8 mouse cellular contexts compared by ENCODE assay signal in the genomic region with DNA sequence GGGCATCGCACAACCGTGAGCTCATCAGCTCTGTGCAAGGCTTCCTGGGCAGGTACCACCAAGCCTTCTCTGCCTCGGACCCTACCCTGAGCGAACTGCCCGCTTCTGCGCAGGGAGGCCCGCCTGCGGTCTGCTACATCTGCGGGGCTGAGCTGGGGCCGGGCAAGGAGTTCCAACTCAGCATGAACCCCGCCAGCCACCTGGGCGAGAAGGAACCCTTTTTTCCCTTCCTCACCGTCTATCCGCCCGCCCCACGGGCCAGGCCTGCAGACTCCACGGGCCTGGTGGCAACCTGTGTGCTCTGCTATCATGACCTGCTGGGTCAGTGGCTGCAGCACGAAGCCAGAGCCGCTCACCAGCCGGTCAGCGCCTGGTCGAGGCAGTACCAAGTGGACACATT. TPM values are rescaled to one million over a fixed set of nuclear protein-coding genes. Genes with fewer than 3 reads are reported as not detected.
DNase-seq lines count a peak whose midpoint lies in the region; ATAC-seq and TF ChIP-seq lines count a peak whose summit lies in the region.

No protein-coding gene starts in this region.

- peak; percentile 91 for DNase-seq in heart, adult 11 months
- DNase-seq in heart, postnatal 36 days: no peak
- DNase-seq in forebrain, postnatal 0 days: no peak
- no peak for DNase-seq in urinary bladder, adult 18-20 months (ENCODE audit: low spot score in 2 of 2)
- DNase-seq in cerebellum, adult 2 months: no peak

- H3K27ac ChIP-seq in ES-Bruce4 (ENCODE audit: insufficient read depth, low read length): no peak overlapping the region
- H3K27ac ChIP-seq in forebrain, postnatal 0 days (ENCODE audit: low read depth, low read length): no peak overlapping the region
- no peak overlapping the region for H3K27ac ChIP-seq in liver, embryonic 15.5 days (replicated peaks)
- no peak overlapping the region for H3K27ac ChIP-seq in cerebellum, adult 2 months (ENCODE audit: insufficient read depth, low read length)

- H3K27me3 ChIP-seq in ES-Bruce4 (ENCODE audit: control insufficient read depth, insufficient read depth, low read length, poor library complexity, severe bottlenecking): 0 out of 2 replicates have a peak, but pooled peaks cover 7% of the 10 kb centered on the region
- no peaks in the 10 kb centered on the region; the same call in 1 of the 2 replicates for H3K27me3 ChIP-seq in forebrain, postnatal 0 days (ENCODE audit: insufficient read depth, low read length)
- peaks cover 80% of the 10 kb centered on the region for H3K27me3 ChIP-seq in liver, embryonic 15.5 days
- no peaks in the 10 kb centered on the region for H3K27me3 ChIP-seq in cerebellum, adult 2 months (ENCODE audit: control insufficient read depth, insufficient read depth, low read length)

- no peak for TF ChIP-seq EP300 in ES-Bruce4 (IDR thresholded peaks at IDR 0.05; ENCODE audit: insufficient read depth, low read depth, low read length)

- no peaks in the 10 kb centered on the region for H3K9me3 ChIP-seq in ES-Bruce4 (replicated peaks; ENCODE audit: control insufficient read depth, insufficient read depth, low read length, poor library complexity, severe bottlenecking)
- H3K9me3 ChIP-seq in forebrain, postnatal 0 days (ENCODE audit: low read length): no peaks in the 10 kb centered on the region
- no peaks in the 10 kb centered on the region for H3K9me3 ChIP-seq in liver, embryonic 15.5 days (replicated peaks)

- ATAC-seq in forebrain, postnatal 0 days: no peak
- no peak for ATAC-seq in liver, embryonic 15.5 days (ENCODE audit: insufficient read depth)
- no peak for ATAC-seq in megakaryocyte progenitor cell, adult 5-6 weeks (replicated peaks; ENCODE audit: poor library complexity)

- H3K4me1 ChIP-seq in ES-Bruce4 (ENCODE audit: control insufficient read depth, insufficient read depth, low read length): no peaks in the 10 kb centered on the region
- H3K4me1 ChIP-seq in forebrain, postnatal 0 days (ENCODE audit: insufficient read depth): peaks cover 9% of the 10 kb centered on the region; the same call in 1 of the 2 replicates
- peaks cover 22% of the 10 kb centered on the region for H3K4me1 ChIP-seq in liver, embryonic 15.5 days (replicated peaks)
- peaks cover 35% of the 10 kb centered on the region for H3K4me1 ChIP-seq in cerebellum, adult 2 months (ENCODE audit: control insufficient read depth, insufficient read depth, low read length)

- peak overlapping the region; percentile 92; the same call in 1 of the 2 replicates for H3K9ac ChIP-seq in ES-Bruce4 (ENCODE audit: low read depth, poor library complexity, severe bottlenecking)
- H3K9ac ChIP-seq in forebrain, postnatal 0 days: peak overlapping the region; percentile 58; the same call in 1 of the 2 replicates
- no peak overlapping the region for H3K9ac ChIP-seq in liver, embryonic 15.5 days

- H3K36me3 ChIP-seq in ES-Bruce4 (ENCODE audit: control insufficient read depth, insufficient read depth, low read length, poor library complexity, severe bottlenecking): no peaks in the 10 kb centered on the region
- H3K36me3 ChIP-seq in forebrain, postnatal 0 days (ENCODE audit: insufficient read depth): no peaks in the 10 kb centered on the region
- no peaks in the 10 kb centered on the region for H3K36me3 ChIP-seq in liver, embryonic 15.5 days (replicated peaks)

- no peak for TF ChIP-seq CTCF in ES-Bruce4 (IDR thresholded peaks at IDR 0.05; ENCODE audit: low read depth, low read length)
- TF ChIP-seq CTCF in forebrain, postnatal 0 days (IDR thresholded peaks at IDR 0.05; ENCODE audit: low read depth): no peak
- no peak for TF ChIP-seq CTCF in cerebellum, adult 2 months (IDR thresholded peaks at IDR 0.05; ENCODE audit: borderline replicate concordance, insufficient read depth, low read depth, low read length)

- H3K4me2 ChIP-seq in forebrain, postnatal 0 days (ENCODE audit: low read depth): peak overlapping the region; percentile 82
- H3K4me2 ChIP-seq in liver, embryonic 15.5 days: peak overlapping the region; percentile 71

- no peak for TF ChIP-seq POLR2A in ES-Bruce4 (IDR thresholded peaks at IDR 0.05; ENCODE audit: insufficient read depth, low read length)
- TF ChIP-seq POLR2A in cerebellum, adult 2 months (IDR thresholded peaks at IDR 0.05; ENCODE audit: borderline replicate concordance, insufficient read depth, low read length): no peak

- intact Hi-C loops in heart, postnatal 36 days (cut with DNase I): no loop called here

- WGBS in forebrain, postnatal 0 days: 22% methylated on average over 22 of the region's 22 CpGs
- WGBS in liver, embryonic 15.5 days (ENCODE audit: insufficient replicate concordance): 12% methylated on average over 22 of the region's 22 CpGs
- WGBS in cerebellum, adult 2 months: 57% methylated on average over 22 of the region's 22 CpGs

- H3K4me3 ChIP-seq in ES-Bruce4 (ENCODE audit: low read depth, low read length): peak overlapping the region; percentile 73
- peak overlapping the region; percentile 62 for H3K4me3 ChIP-seq in forebrain, postnatal 0 days (ENCODE audit: low read depth, low read length)
- H3K4me3 ChIP-seq in liver, embryonic 15.5 days (replicated peaks): no peak overlapping the region
- H3K4me3 ChIP-seq in cerebellum, adult 2 months (replicated peaks; ENCODE audit: insufficient read depth, low read depth, low read length): no peak overlapping the region

RNA-seq across cellular contexts. Expression of a gene that starts 1.8 kb away (rescaled TPM):
- 10 to 100 TPM; 21.2 to 26.6 TPM for total RNA-seq in heart, postnatal 36 days (2021)
- polyA plus RNA-seq in ES-Bruce4 (2011; ENCODE audit: insufficient read depth, insufficient read length, low read depth, missing spikeins): 20.7 and 31.8 TPM in 2 replicates
- total RNA-seq in forebrain, postnatal 0 days (2014; rRNA removed): 24.2 and 48.2 TPM in 2 replicates
- polyA plus RNA-seq in forebrain, postnatal 0 days (2015; fragmentation: Nextera tagmentation; extraction: Ambion mirVana): 10.5 and 15.9 TPM in 2 replicates
- polyA plus RNA-seq in liver, embryonic 15.5 days (2015; fragmentation: Nextera tagmentation; extraction: Ambion mirVana): 8.7 and 10.6 TPM in 2 replicates
- total RNA-seq in megakaryocyte progenitor cell, adult 5-6 weeks (2015): 32.0 and 32.6 TPM in 2 replicates
- total RNA-seq in megakaryocyte progenitor cell, adult 5-6 weeks (2017): 10.0 and 11.2 TPM in 2 replicates
- 52.4 and 58.4 TPM in 2 replicates for polyA plus RNA-seq in cerebellum, adult 2 months (2012; rRNA removed)

RNA-seq across cellular contexts. Expression of a gene that starts 52.8 kb away (rescaled TPM):
- total RNA-seq in heart, postnatal 36 days (2021): not detected
- not detected in 2 replicates for polyA plus RNA-seq in ES-Bruce4 (2011; ENCODE audit: insufficient read depth, insufficient read length, low read depth, missing spikeins)
- total RNA-seq in forebrain, postnatal 0 days (2014; rRNA removed): 1.2 and 2.1 TPM in 2 replicates
- 1.1 and 1.6 TPM in 2 replicates for polyA plus RNA-seq in forebrain, postnatal 0 days (2015; fragmentation: Nextera tagmentation; extraction: Ambion mirVana)
- not detected in 2 replicates for polyA plus RNA-seq in liver, embryonic 15.5 days (2015; fragmentation: Nextera tagmentation; extraction: Ambion mirVana)
- not detected in 2 replicates for total RNA-seq in megakaryocyte progenitor cell, adult 5-6 weeks (2015)
- total RNA-seq in megakaryocyte progenitor cell, adult 5-6 weeks (2017): not detected in 2 replicates
- 1.8 and 3.3 TPM in 2 replicates for polyA plus RNA-seq in cerebellum, adult 2 months (2012; rRNA removed)

Comparison
In these comparisons a context has a peak if more than half of its experiments do, and no peak if none do; other contexts are left out.
1. H3K4me3 ChIP-seq: peak in ES-Bruce4 (single experiment) and forebrain, postnatal 0 days (single experiment); none in liver, embryonic 15.5 days (single experiment) and cerebellum, adult 2 months (single experiment).